Mouse (Mus musculus) midbrain, postnatal 0 days (tissue): ENCODE measurements around the gene Zfp583. TPM values are rescaled to one million over a fixed set of nuclear protein-coding genes. Genes with fewer than 3 reads are reported as not detected.

Source experiments
- ATAC-seq: fragments of 200-750 bp; cut with Nextera tagmentation; 2 replicates; pipeline ENCODE4 v1.8.0; 2017; ENCODE audit warnings: moderate number of reproducible peaks, mild to moderate bottlenecking, moderate TSS enrichment, moderate library complexity; ENCODE audit not compliant: low FRiP score
- DNase-seq: peaks from one replicate; pipeline ENCODE4 v3.0.0-alpha.2; 2015; ENCODE audit warnings: low spot score
- H3K27ac ChIP-seq: fragments of 300-500 bp; sonication (generic); 2 replicates; pipeline ENCODE4 v1.5.1; 2014; ENCODE audit warnings: low read depth, mild to moderate bottlenecking, low read length, mixed read lengths
- H3K27me3 ChIP-seq: fragments of 300-500 bp; sonication (generic); 2 replicates; pipeline ENCODE4 v1.6.1; 2014; ENCODE audit warnings: low read length, control low read depth, mixed read lengths; ENCODE audit not compliant: insufficient read depth
- H3K36me3 ChIP-seq: fragments of 300-500 bp; sonication (generic); 2 replicates; pipeline ENCODE4 v1.6.1; 2014; ENCODE audit warnings: low read length, control low read depth, mixed read lengths; ENCODE audit not compliant: insufficient read depth
- H3K4me1 ChIP-seq: fragments of 300-500 bp; sonication (generic); 2 replicates; pipeline ENCODE4 v1.6.1; 2014; ENCODE audit warnings: mild to moderate bottlenecking, control low read depth, antibody characterized with exemption, low read length, mixed read lengths; ENCODE audit not compliant: insufficient read depth
- H3K4me2 ChIP-seq: fragments of 300-500 bp; sonication (generic); 2 replicates; pipeline ENCODE4 v1.6.1; 2014; ENCODE audit warnings: low read depth, mild to moderate bottlenecking, low read length, mixed read lengths; ENCODE audit not compliant: poor library complexity, severe bottlenecking
- H3K4me3 ChIP-seq: fragments of 300-500 bp; sonication (generic); 2 replicates; pipeline ENCODE4 v1.5.1; 2014; ENCODE audit warnings: low read depth, mild to moderate bottlenecking, low read length, moderate library complexity
- H3K9ac ChIP-seq: fragments of 300-500 bp; sonication (generic); replicated peaks from 2 replicates; pipeline ENCODE4 v1.6.1; 2014; ENCODE audit warnings: mild to moderate bottlenecking, low read length, moderate library complexity, mixed read lengths; ENCODE audit not compliant: poor library complexity, severe bottlenecking
- H3K9me3 ChIP-seq: fragments of 300-500 bp; sonication (generic); 2 replicates; pipeline ENCODE4 v1.6.1; 2016; ENCODE audit warnings: low read length, control low read depth
- CTCF ChIP-seq: IDR thresholded peaks from 2 replicates; pipeline ENCODE4 v1.5.1; 2016; ENCODE audit warnings: antibody characterized with exemption, mild to moderate bottlenecking
- WGBS: fragments of 180-500 bp; shearing (Covaris S2); extraction: QIAGEN DNeasy Blood & Tissue Kit; methylation state at CpG from one replicate; pipeline ENCODE4 v1.1.7; 2014; 5-methylcytosine and 5-hydroxymethylcytosine counted together
- polyA plus RNA-seq: library from polyadenylated mRNA; unstranded; fragments of >200 nt; fragmentation: Nextera tagmentation; extraction: Ambion mirVana; gene quantifications from 2 replicates; pipeline ENCODE4 v1.2.1, GENCODE M21; 2015
- total RNA-seq: library from RNA; depleted of rRNA; stranded (reverse); fragments of >200 nt; gene quantifications from 2 replicates; pipeline ENCODE4 v1.2.3, GENCODE M21; 2014

Gene Zfp583
- total and polyA plus RNA-seq, 2 experiments from 2014 or later: 6.7 to 16.5 TPM

GRCm38 (mm10) chr7:6364761-6365160 lies 33.7 kb upstream of the Zfp583 start:
- no peaks in the 10 kb centered on the region for H3K9me3 ChIP-seq
- H3K4me1 ChIP-seq: no peaks in the 10 kb centered on the region
- no peak overlapping the region for H3K9ac ChIP-seq
- H3K36me3 ChIP-seq: no peaks in the 10 kb centered on the region; the same call in 1 of the 2 replicates
- WGBS: 67% methylated on average over 1 of the region's 1 CpGs
- no peak overlapping the region for H3K4me3 ChIP-seq
- peak overlapping the region; percentile 63; the same call in 1 of the 2 replicates for H3K4me2 ChIP-seq
- no peak overlapping the region for H3K27ac ChIP-seq
- no peak for ATAC-seq
- TF ChIP-seq CTCF: no peak
- H3K27me3 ChIP-seq: no peaks in the 10 kb centered on the region
- no peak for DNase-seq

GRCm38 (mm10) chr7:6363047-6363488 lies 32.0 kb upstream of the Zfp583 start, which contains the start of gene Zfp78:
Zfp78 (plus strand) TSS chr7:6363280.
- H3K27me3 ChIP-seq: no peaks in the 10 kb centered on the region
- no peaks in the 10 kb centered on the region for H3K4me1 ChIP-seq
- H3K9ac ChIP-seq: peak within 1 kb of the TSS; percentile 68
- peak within 1 kb of the TSS; percentile 63 for H3K4me2 ChIP-seq
- 0% methylated on average over 23 of the region's 23 CpGs for WGBS
- peak within 1 kb of the TSS; percentile 93 for H3K27ac ChIP-seq
- peak within 1 kb of the TSS; percentile 48 for H3K4me3 ChIP-seq
- no peaks in the 10 kb centered on the region for H3K9me3 ChIP-seq
- H3K36me3 ChIP-seq: no peaks in the 10 kb centered on the region
- peak; percentile 64 for TF ChIP-seq CTCF
- peak; percentile 83 for ATAC-seq
- DNase-seq: peak; percentile 97

- Histone ChIP-seq H3K4me3 (peak overlapping the region; percentile 48), H3K27me3 (no peaks in the 10 kb centered on the region), H3K36me3 (no peaks in the 10 kb centered on the region), H3K27ac (peak overlapping the region; percentile 93), H3K9ac (peak overlapping the region; percentile 68), H3K4me2 (peak overlapping the region; percentile 63), H3K9me3 (no peaks in the 10 kb centered on the region), H3K4me1 (no peaks in the 10 kb centered on the region)
- peak; percentile 92 for ATAC-seq
- TF ChIP-seq CTCF: no peak
- WGBS: under 1% methylated on average over 37 of the region's 38 CpGs
- DNase-seq: peak; percentile 99
Observed at GRCm38 (mm10) chr7:6362268-6363046, 31.4 kb upstream of the Zfp583 start.

GRCm38 (mm10) chr7:6361756-6362155 lies 30.7 kb upstream of the Zfp583 start:
- Histone ChIP-seq H3K4me2 (peak overlapping the region; percentile 63), H3K4me3 (peak overlapping the region; percentile 48), H3K36me3 (no peaks in the 10 kb centered on the region), H3K9me3 (no peaks in the 10 kb centered on the region), H3K4me1 (no peaks in the 10 kb centered on the region), H3K27me3 (no peaks in the 10 kb centered on the region), H3K27ac (peak overlapping the region; percentile 93), H3K9ac (peak overlapping the region; percentile 68)
- DNase-seq (no peak), ATAC-seq (no peak)
- 22% methylated on average over 7 of the region's 7 CpGs for WGBS
- no peak for TF ChIP-seq CTCF

GRCm38 (mm10) chr7:6360477-6361060 lies 29.5 kb upstream of the Zfp583 start:
- H3K4me1 ChIP-seq: no peaks in the 10 kb centered on the region
- no peak overlapping the region for H3K9ac ChIP-seq
- ATAC-seq (no peak), DNase-seq (no peak)
- H3K36me3 ChIP-seq: no peaks in the 10 kb centered on the region
- H3K4me3 ChIP-seq: no peak overlapping the region
- H3K9me3 ChIP-seq: no peaks in the 10 kb centered on the region
- no peak for TF ChIP-seq CTCF
- no peaks in the 10 kb centered on the region for H3K27me3 ChIP-seq
- H3K27ac ChIP-seq: no peak overlapping the region
- no peak overlapping the region for H3K4me2 ChIP-seq
- WGBS: 17% methylated on average over 9 of the region's 9 CpGs
